Mouse (Mus musculus): ENCODE results near the gene Casc4.
"Not testable (repeated sequence)": the region's sequence is repeated elsewhere in the genome, so short reads cannot be mapped to it uniquely, and the experiment has no call there.

Casc4 gene

GRCm38 (mm10) chr2:121916047-121916970, 49.5 kb downstream of the Casc4 start:
- no peak for DNase-seq (ENCODE audit: low spot score in 2 of 2)

- not testable (repeated sequence) for DNase-seq (ENCODE audit: low spot score in 2 of 2)
Measured at GRCm38 (mm10) chr2:121937624-121938023, 70.9 kb downstream of the Casc4 start.

- DNase-seq (ENCODE audit: low spot score in 2 of 2) = no peak
Measured at GRCm38 (mm10) chr2:121943364-121943763, 76.6 kb downstream of the Casc4 start.

GRCm38 (mm10) chr2:121954971-121955656, 88.3 kb downstream of the Casc4 start:
- no peak for DNase-seq (ENCODE audit: low spot score in 2 of 2)

- DNase-seq (ENCODE audit: low spot score in 2 of 2) = peak; percentile 88 to 91
Measured at GRCm38 (mm10) chr2:121955765-121956223, 89.0 kb downstream of the Casc4 start, which contains the start of the genes Ctdspl2 and Mageb3. Gene Ctdspl2, plus strand, starts transcription at chr2:121956001. Gene Mageb3, minus strand, starts transcription at chr2:121956092.

GRCm38 (mm10) chr2:121956224-121957018, 89.7 kb downstream of the Casc4 start:
- DNase-seq (ENCODE audit: low spot score in 2 of 2) = peak; percentile 84 to 91

- no peak for DNase-seq (ENCODE audit: low spot score in 2 of 2)
Measured at GRCm38 (mm10) chr2:121957216-121957792, 90.5 kb downstream of the Casc4 start.
